Mouse (Mus musculus) MEL (cell line): ENCODE results near the gene Polr3f.

Experiments used
- CTCF ChIP-seq, 3 experiments: IDR thresholded peaks in 2 of 3; conservative IDR thresholded peaks in 1 of 3; 2 replicates each; pipeline ENCODE4 v1.5.1; 2011 to 2012; ENCODE audit warnings: low read length in 3 of 3, low read depth in 2 of 3, mild to moderate bottlenecking in 2 of 3, improper control_type of control experiment in 1 of 3, inconsistent platforms in 1 of 3, mixed read lengths in 1 of 3, moderate library complexity in 1 of 3; ENCODE audit not compliant: control insufficient read depth in 1 of 3, insufficient read depth in 1 of 3, poor library complexity in 1 of 3, severe bottlenecking in 1 of 3
- E2F4 ChIP-seq: IDR thresholded peaks from 2 replicates; pipeline ENCODE4 v1.6.1; 2011; ENCODE audit warnings: low read depth, low read length, improper control_type of control experiment, borderline replicate concordance
- EP300 ChIP-seq, 2 experiments: IDR thresholded peaks; 2 replicates each; pipeline ENCODE4 v1.6.1; 2011; ENCODE audit warnings: improper control_type of control experiment in 2 of 2, low read length in 2 of 2, low read depth in 1 of 2, mild to moderate bottlenecking in 1 of 2
- ETS1 ChIP-seq: IDR thresholded peaks from 2 replicates; pipeline ENCODE4 v1.6.1; 2012; ENCODE audit warnings: low read depth, mild to moderate bottlenecking, inconsistent platforms, low read length, improper control_type of control experiment, moderate library complexity
- HCFC1 ChIP-seq: IDR thresholded peaks from 2 replicates; pipeline ENCODE4 v1.6.1; 2012; ENCODE audit warnings: low read depth, mild to moderate bottlenecking, inconsistent platforms, low read length, improper control_type of control experiment, moderate library complexity
- MAFK ChIP-seq: IDR thresholded peaks from 2 replicates; pipeline ENCODE4 v1.6.1; 2011; ENCODE audit warnings: low read depth, mild to moderate bottlenecking, low read length, improper control_type of control experiment, borderline replicate concordance
- MAX ChIP-seq: IDR thresholded peaks from 2 replicates; pipeline ENCODE4 v1.6.1; 2011; ENCODE audit warnings: low read length, improper control_type of control experiment
- MEF2A ChIP-seq: IDR thresholded peaks from 2 replicates; pipeline ENCODE4 v1.6.1; 2014; ENCODE audit warnings: low read depth, mild to moderate bottlenecking, inconsistent platforms, low read length, improper control_type of control experiment; ENCODE audit not compliant: poor library complexity, insufficient replicate concordance, severe bottlenecking; ENCODE audit errors: extremely low read depth
- POLR2A ChIP-seq, 2 experiments: IDR thresholded peaks; 2 replicates each; pipeline ENCODE4 v1.6.1; 2011 to 2012; ENCODE audit warnings: low read length in 2 of 2, mild to moderate bottlenecking in 2 of 2, control low read depth in 1 of 2, improper control_type of control experiment in 1 of 2, low read depth in 1 of 2, moderate library complexity in 1 of 2; ENCODE audit not compliant: control insufficient read depth in 1 of 2, insufficient read depth in 1 of 2, poor library complexity in 1 of 2
- POLR2AphosphoS2 ChIP-seq: IDR thresholded peaks from 2 replicates; pipeline ENCODE4 v1.6.1; 2011; ENCODE audit warnings: low read length, improper control_type of control experiment
- RAD21 ChIP-seq: IDR thresholded peaks from 2 replicates; pipeline ENCODE4 v1.6.1; 2011; ENCODE audit warnings: mild to moderate bottlenecking, low read depth, low read length, improper control_type of control experiment
- UBTF ChIP-seq: IDR thresholded peaks from 2 replicates; pipeline ENCODE4 v1.6.1; 2012; ENCODE audit warnings: low read depth, mild to moderate bottlenecking, inconsistent platforms, low read length, improper control_type of control experiment, moderate library complexity, borderline replicate concordance; ENCODE audit not compliant: insufficient read depth
- USF1 ChIP-seq: IDR thresholded peaks from 2 replicates; pipeline ENCODE4 v1.6.1; 2014; ENCODE audit warnings: low read depth, mild to moderate bottlenecking, inconsistent platforms, low read length, improper control_type of control experiment, moderate library complexity
- USF2 ChIP-seq, 2 experiments: IDR thresholded peaks; 2 replicates each; pipeline ENCODE4 v1.6.1; 2011 to 2012; ENCODE audit warnings: improper control_type of control experiment in 2 of 2, low read length in 2 of 2, borderline replicate concordance in 1 of 2, inconsistent platforms in 1 of 2, low read depth in 1 of 2, mild to moderate bottlenecking in 1 of 2; ENCODE audit not compliant: insufficient read depth in 1 of 2

DNA sequence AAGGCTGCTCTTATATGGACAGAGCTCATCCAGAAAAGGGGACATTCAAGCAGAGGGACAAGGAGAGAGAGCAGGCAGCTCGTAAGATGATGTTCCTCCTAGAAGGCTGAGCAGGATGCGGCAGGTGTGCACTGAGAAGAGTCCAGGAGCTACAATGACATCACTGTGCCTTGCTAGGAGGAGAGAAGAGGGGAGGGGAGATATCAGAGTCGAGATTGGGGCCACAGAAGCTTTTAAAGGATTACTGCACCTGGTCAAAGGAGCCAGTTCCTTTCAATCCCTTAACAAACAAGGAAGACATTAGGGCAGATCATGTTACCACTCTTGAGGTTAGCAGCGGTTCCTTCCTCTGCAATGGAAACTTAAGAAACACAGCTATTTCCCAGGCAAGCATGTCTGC lies 20.0 kb downstream of the Polr3f start:
- TF ChIP-seq E2F4 (no peak), MAX (no peak), CTCF (IDR thresholded peaks at IDR 0.05 in 2 of 3, conservative IDR thresholded peaks at IDR 0.05 in 1 of 3; ENCODE audit: control insufficient read depth in 1 of 3, insufficient read depth in 1 of 3, low read depth in 2 of 3, low read length in 3 of 3, poor library complexity in 1 of 3, severe bottlenecking in 1 of 3) (no peak), HCFC1 (no peak), UBTF (no peak), USF1 (no peak), EP300 (IDR thresholded peaks at IDR 0.05; ENCODE audit: low read depth in 1 of 2, low read length in 2 of 2) (no peak), MAFK (no peak), RAD21 (no peak), MEF2A (no peak), USF2 (IDR thresholded peaks at IDR 0.05; ENCODE audit: borderline replicate concordance in 1 of 2, insufficient read depth in 1 of 2, low read depth in 1 of 2, low read length in 2 of 2) (no peak), POLR2AphosphoS2 (no peak), ETS1 (no peak), POLR2A (IDR thresholded peaks at IDR 0.05; ENCODE audit: control insufficient read depth in 1 of 2, insufficient read depth in 1 of 2, low read depth in 1 of 2, low read length in 2 of 2, poor library complexity in 1 of 2) (no peak)
